Mouse (Mus musculus): ENCODE data around the gene Pvalb.

The Pvalb gene

GRCm38 (mm10) chr15:78206312-78206711, at the start of gene Pvalb:
Gene Pvalb, minus strand, starts transcription at chr15:78206400.
- no peak for DNase-seq (ENCODE audit: extremely low read depth, insufficient read length, low spot score)

- DNase-seq (ENCODE audit: extremely low read depth, insufficient read length, low spot score) = peak; percentile 27
Observed at GRCm38 (mm10) chr15:78254751-78255150, 48.6 kb upstream of the Pvalb start.

GRCm38 (mm10) chr15:78248410-78248809, 42.2 kb upstream of the Pvalb start:
- DNase-seq (ENCODE audit: extremely low read depth, insufficient read length, low spot score) = no peak

- no peak for DNase-seq (ENCODE audit: extremely low read depth, insufficient read length, low spot score)
Observed at GRCm38 (mm10) chr15:78247659-78248058, 41.5 kb upstream of the Pvalb start.

GRCm38 (mm10) chr15:78246143-78247116, 40.2 kb upstream of the Pvalb start:
- DNase-seq (ENCODE audit: extremely low read depth, insufficient read length, low spot score) = no peak

- DNase-seq (ENCODE audit: extremely low read depth, insufficient read length, low spot score) = no peak
Observed at GRCm38 (mm10) chr15:78244695-78245492, 38.7 kb upstream of the Pvalb start, which contains the start of gene Ncf4. Gene Ncf4, plus strand, starts transcription at chr15:78244801.

GRCm38 (mm10) chr15:78243774-78244173, 37.6 kb upstream of the Pvalb start:
- DNase-seq (ENCODE audit: extremely low read depth, insufficient read length, low spot score) = no peak

- no peak for DNase-seq (ENCODE audit: extremely low read depth, insufficient read length, low spot score)
Observed at GRCm38 (mm10) chr15:78243061-78243460, 36.9 kb upstream of the Pvalb start.

GRCm38 (mm10) chr15:78241335-78241734, 35.1 kb upstream of the Pvalb start:
- DNase-seq (ENCODE audit: extremely low read depth, insufficient read length, low spot score) = no peak

- DNase-seq (ENCODE audit: extremely low read depth, insufficient read length, low spot score) = no peak
Observed at GRCm38 (mm10) chr15:78239956-78240617, 33.9 kb upstream of the Pvalb start.

- peak; percentile 47 for DNase-seq (ENCODE audit: extremely low read depth, insufficient read length, low spot score)
Observed at GRCm38 (mm10) chr15:78239453-78239852, 33.3 kb upstream of the Pvalb start.

GRCm38 (mm10) chr15:78234823-78235509, 28.8 kb upstream of the Pvalb start:
- no peak for DNase-seq (ENCODE audit: extremely low read depth, insufficient read length, low spot score)

GRCm38 (mm10) chr15:78231346-78232331, 25.4 kb upstream of the Pvalb start:
- no peak for DNase-seq (ENCODE audit: extremely low read depth, insufficient read length, low spot score)

GRCm38 (mm10) chr15:78227816-78228215, 21.6 kb upstream of the Pvalb start:
- no peak for DNase-seq (ENCODE audit: extremely low read depth, insufficient read length, low spot score)

- peak; percentile 67 for DNase-seq (ENCODE audit: extremely low read depth, insufficient read length, low spot score)
Observed at GRCm38 (mm10) chr15:78215269-78215668, 9.1 kb upstream of the Pvalb start.

GRCm38 (mm10) chr15:78211367-78211766, 5.2 kb upstream of the Pvalb start:
- no peak for DNase-seq (ENCODE audit: extremely low read depth, insufficient read length, low spot score)

- no peak for DNase-seq (ENCODE audit: extremely low read depth, insufficient read length, low spot score)
Observed at GRCm38 (mm10) chr15:78210203-78210602, 4.0 kb upstream of the Pvalb start.

- peak; percentile 58 for DNase-seq (ENCODE audit: extremely low read depth, insufficient read length, low spot score)
Observed at GRCm38 (mm10) chr15:78205192-78205591, 1.0 kb downstream of the Pvalb start.
